Mouse (Mus musculus) mature B cell (primary cell): ENCODE data around the gene Cd47.

Experiments
- in situ Hi-C: fragments of 300-500 bp; cut with MboI; formaldehyde crosslinking; loops from 2 replicates; pipeline ENCODE4 v1.14.3; 2019

The Cd47 gene

GRCm38 (mm10) chr16:49909536-49909935, 109.2 kb downstream of the Cd47 start:
- in situ Hi-C loops = no loop called here

- in situ Hi-C loops = no loop called here
Measured at GRCm38 (mm10) chr16:49914094-49914493, 113.8 kb downstream of the Cd47 start.

GRCm38 (mm10) chr16:49915532-49916476, 115.5 kb downstream of the Cd47 start:
- in situ Hi-C loops = no loop called here

GRCm38 (mm10) chr16:49920191-49920590, 119.9 kb downstream of the Cd47 start:
- in situ Hi-C loops = no loop called here

GRCm38 (mm10) chr16:49921677-49922076, 121.3 kb downstream of the Cd47 start:
- in situ Hi-C loops = no loop called here

GRCm38 (mm10) chr16:49922098-49922497, 121.8 kb downstream of the Cd47 start:
- in situ Hi-C loops = no loop called here

- in situ Hi-C loops = no loop called here
Measured at GRCm38 (mm10) chr16:49923720-49924119, 123.4 kb downstream of the Cd47 start.

- in situ Hi-C loops = no loop called here
Measured at GRCm38 (mm10) chr16:49924941-49925340, 124.6 kb downstream of the Cd47 start.

GRCm38 (mm10) chr16:49933274-49933673, 132.9 kb downstream of the Cd47 start:
- in situ Hi-C loops = no loop called here

- in situ Hi-C loops = no loop called here
Measured at GRCm38 (mm10) chr16:49936008-49936443, 135.7 kb downstream of the Cd47 start.

GRCm38 (mm10) chr16:49936793-49937192, 136.5 kb downstream of the Cd47 start:
- in situ Hi-C loops = no loop called here

- in situ Hi-C loops = no loop called here
Measured at GRCm38 (mm10) chr16:49937218-49938165, 137.2 kb downstream of the Cd47 start.

GRCm38 (mm10) chr16:49938483-49939301, 138.4 kb downstream of the Cd47 start:
- in situ Hi-C loops = no loop called here

GRCm38 (mm10) chr16:49939376-49939775, 139.0 kb downstream of the Cd47 start:
- in situ Hi-C loops = no loop called here

GRCm38 (mm10) chr16:49940473-49940872, 140.1 kb downstream of the Cd47 start:
- in situ Hi-C loops = no loop called here

GRCm38 (mm10) chr16:49941031-49941430, 140.7 kb downstream of the Cd47 start:
- in situ Hi-C loops = no loop called here

- in situ Hi-C loops = no loop called here
Measured at GRCm38 (mm10) chr16:49943726-49944125, 143.4 kb downstream of the Cd47 start.

GRCm38 (mm10) chr16:49945084-49945483, 144.8 kb downstream of the Cd47 start:
- in situ Hi-C loops = no loop called here

- in situ Hi-C loops = no loop called here
Measured at GRCm38 (mm10) chr16:49947049-49947448, 146.7 kb downstream of the Cd47 start.

- in situ Hi-C loops = no loop called here
Measured at GRCm38 (mm10) chr16:49947610-49948009, 147.3 kb downstream of the Cd47 start.

- in situ Hi-C loops = no loop called here
Measured at GRCm38 (mm10) chr16:49948287-49948686, 148.0 kb downstream of the Cd47 start.
